Mouse (Mus musculus): Measurements from ENCODE around the gene Zfp775. TPM values are rescaled to one million over a fixed set of nuclear protein-coding genes. Genes with fewer than 3 reads are reported as not detected.
A peak's percentile ranks its signal among the peaks of the same experiment; 100 is the strongest.
"Not testable (repeated sequence)": the region's sequence is repeated elsewhere in the genome, so short reads cannot be mapped to it uniquely, and the experiment has no call there.

Zfp775 gene
- polyA plus RNA-seq, 1 experiment: not detected

GRCm38 (mm10) chr6:48620031-48620430, 18.2 kb downstream of the Zfp775 start:
- 94% methylated on average over 30 of the region's 30 CpGs for WGBS
- H3K4me1 ChIP-seq (ENCODE audit: control insufficient read depth, insufficient read depth, low read length): no peaks in the 10 kb centered on the region
- no peak overlapping the region for H3K4me3 ChIP-seq (ENCODE audit: insufficient read depth, low read depth, low read length)
- TF ChIP-seq POLR2A (IDR thresholded peaks at IDR 0.05; ENCODE audit: insufficient read depth, low read depth, low read length): no peak
- TF ChIP-seq CTCF (IDR thresholded peaks at IDR 0.05; ENCODE audit: insufficient read depth, low read depth, low read length): no peak
- no peak overlapping the region for H3K27ac ChIP-seq (ENCODE audit: insufficient read depth, low read depth, low read length)

DNA sequence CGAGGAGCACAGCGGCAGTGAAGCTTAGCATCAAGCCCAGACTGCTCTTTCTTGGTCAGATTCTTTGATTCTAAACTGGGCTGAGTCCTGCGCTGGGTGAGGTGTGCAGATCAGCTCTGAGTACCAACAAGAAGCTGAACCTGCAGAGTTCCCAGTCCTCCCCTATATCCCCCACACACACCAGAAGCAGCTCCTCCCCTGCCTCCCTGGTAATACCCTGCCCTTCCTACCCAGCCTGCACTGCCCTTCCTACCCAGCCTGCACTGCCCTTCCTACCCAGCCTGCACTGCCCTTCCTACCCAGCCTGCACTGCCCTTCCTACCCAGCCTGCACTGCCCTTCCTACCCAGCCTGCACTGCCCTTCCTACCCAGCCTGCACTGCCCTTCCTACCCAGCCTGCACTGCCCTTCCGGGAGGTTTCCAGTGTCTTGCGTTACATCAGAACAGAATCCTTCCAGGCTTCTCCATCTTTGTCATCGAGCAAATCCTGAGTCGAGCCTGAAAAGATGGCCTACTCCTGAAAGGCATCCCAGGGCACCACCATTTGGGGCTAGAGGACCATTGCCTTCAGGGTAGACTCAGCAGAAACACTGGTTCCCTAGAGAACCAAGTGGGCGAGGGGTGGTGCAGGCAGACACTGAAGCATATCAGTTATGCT, 20.5 kb downstream of the Zfp775 start:
- H3K4me3 ChIP-seq (ENCODE audit: insufficient read depth, low read depth, low read length); H3K27ac ChIP-seq (ENCODE audit: insufficient read depth, low read depth, low read length); H3K4me1 ChIP-seq (ENCODE audit: control insufficient read depth, insufficient read depth, low read length): not testable (repeated sequence)
- WGBS: 86% methylated on average over 8 of the region's 8 CpGs

GRCm38 (mm10) chr6:48623460-48623859, 21.6 kb downstream of the Zfp775 start:
- H3K4me3 ChIP-seq (ENCODE audit: insufficient read depth, low read depth, low read length): no peak overlapping the region
- WGBS: 33% methylated on average over 1 of the region's 1 CpGs
- no peak for TF ChIP-seq POLR2A (IDR thresholded peaks at IDR 0.05; ENCODE audit: insufficient read depth, low read depth, low read length)
- no peak for TF ChIP-seq CTCF (IDR thresholded peaks at IDR 0.05; ENCODE audit: insufficient read depth, low read depth, low read length)

DNA sequence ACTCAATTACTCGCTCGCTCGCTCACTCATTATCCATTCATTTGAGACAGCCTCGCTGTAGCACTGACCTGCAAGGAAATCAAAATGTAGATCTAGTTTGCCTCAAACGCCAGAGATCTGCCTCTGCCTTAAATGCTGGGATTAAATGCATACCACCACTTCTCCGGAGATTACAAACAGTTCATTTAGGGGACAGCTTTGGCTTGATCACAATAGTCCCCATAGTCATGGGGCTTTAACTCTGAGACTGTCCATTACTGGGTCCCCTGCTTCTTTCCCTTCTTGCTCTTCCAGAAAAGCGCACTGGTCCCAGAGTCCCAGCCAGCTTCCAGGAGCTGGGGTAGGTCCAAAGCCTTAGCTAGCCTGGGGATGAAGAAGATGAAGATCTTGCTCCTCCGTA, 24.6 kb downstream of the Zfp775 start, which contains the start of gene AI854703:
AI854703 (plus strand) TSS at position 301 of the 400 bp plus-strand sequence.
- H3K4me3 ChIP-seq (ENCODE audit: insufficient read depth, low read depth, low read length): peak within 1 kb of the TSS; percentile 67
- WGBS: 40% methylated on average over 8 of the region's 8 CpGs
- TF ChIP-seq CTCF (IDR thresholded peaks at IDR 0.05; ENCODE audit: insufficient read depth, low read depth, low read length) (no peak), POLR2A (IDR thresholded peaks at IDR 0.05; ENCODE audit: insufficient read depth, low read depth, low read length) (no peak)
- peak within 1 kb of the TSS; percentile 22 for H3K27ac ChIP-seq (ENCODE audit: insufficient read depth, low read depth, low read length)
- peaks cover 22% of the 10 kb centered on the region for H3K4me1 ChIP-seq (ENCODE audit: control insufficient read depth, insufficient read depth, low read length)

More at GRCm38 (mm10) chr6:48623460-48623859, 21.6 kb downstream of the Zfp775 start:
- H3K4me1 ChIP-seq (ENCODE audit: control insufficient read depth, insufficient read depth, low read length): peaks cover 8% of the 10 kb centered on the region; the same call in 1 of the 2 replicates
- H3K27ac ChIP-seq (ENCODE audit: insufficient read depth, low read depth, low read length): no peak overlapping the region

GRCm38 (mm10) chr6:48626984-48627383, 25.1 kb downstream of the Zfp775 start:
- Histone ChIP-seq H3K27ac (ENCODE audit: insufficient read depth, low read depth, low read length) (peak overlapping the region; percentile 22), H3K4me1 (ENCODE audit: control insufficient read depth, insufficient read depth, low read length) (peaks cover 22% of the 10 kb centered on the region), H3K4me3 (ENCODE audit: insufficient read depth, low read depth, low read length) (peak overlapping the region; percentile 67)
- no peak for TF ChIP-seq POLR2A (IDR thresholded peaks at IDR 0.05; ENCODE audit: insufficient read depth, low read depth, low read length)
- WGBS: under 1% methylated on average over 32 of the region's 32 CpGs

GRCm38 (mm10) chr6:48627511-48627924, 25.7 kb downstream of the Zfp775 start:
- Histone ChIP-seq H3K4me3 (ENCODE audit: insufficient read depth, low read depth, low read length) (peak overlapping the region; percentile 67), H3K27ac (ENCODE audit: insufficient read depth, low read depth, low read length) (no peak overlapping the region; the same call in 1 of the 2 replicates), H3K4me1 (ENCODE audit: control insufficient read depth, insufficient read depth, low read length) (peaks cover 22% of the 10 kb centered on the region)
- 3% methylated on average over 7 of the region's 7 CpGs for WGBS
- TF ChIP-seq POLR2A (IDR thresholded peaks at IDR 0.05; ENCODE audit: insufficient read depth, low read depth, low read length) (no peak), CTCF (IDR thresholded peaks at IDR 0.05; ENCODE audit: insufficient read depth, low read depth, low read length) (no peak)

DNA sequence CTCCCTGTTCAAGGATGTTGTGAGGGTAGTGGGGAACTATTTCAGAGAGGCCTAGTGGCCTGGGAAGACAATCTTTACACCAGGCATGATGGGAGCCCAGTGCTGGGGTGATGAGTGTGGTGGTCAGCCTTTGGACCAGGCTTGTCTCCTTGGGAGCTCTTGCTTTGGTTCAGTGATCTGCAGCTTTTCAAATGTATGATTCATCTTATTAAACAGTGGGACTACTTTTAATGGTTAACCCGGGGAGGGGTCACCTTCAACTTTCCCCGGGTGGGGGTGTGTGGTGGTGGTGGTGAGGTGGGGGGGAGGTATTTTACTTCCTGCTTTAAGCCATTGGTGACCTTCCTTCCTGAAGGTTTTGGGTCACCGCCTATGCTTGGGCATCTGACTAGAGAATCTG, 26.5 kb downstream of the Zfp775 start:
- TF ChIP-seq CTCF (IDR thresholded peaks at IDR 0.05; ENCODE audit: insufficient read depth, low read depth, low read length) (no peak), POLR2A (IDR thresholded peaks at IDR 0.05; ENCODE audit: insufficient read depth, low read depth, low read length) (no peak)
- Histone ChIP-seq H3K27ac (ENCODE audit: insufficient read depth, low read depth, low read length) (no peak overlapping the region), H3K4me3 (ENCODE audit: insufficient read depth, low read depth, low read length) (no peak overlapping the region), H3K4me1 (ENCODE audit: control insufficient read depth, insufficient read depth, low read length) (peaks cover 22% of the 10 kb centered on the region)
- WGBS: 88% methylated on average over 3 of the region's 3 CpGs

GRCm38 (mm10) chr6:48628808-48629660, 27.2 kb downstream of the Zfp775 start:
- H3K4me3 ChIP-seq (ENCODE audit: insufficient read depth, low read depth, low read length): peak overlapping the region; percentile 53
- TF ChIP-seq POLR2A (IDR thresholded peaks at IDR 0.05; ENCODE audit: insufficient read depth, low read depth, low read length) (peak; percentile 57; the same call in 1 of the 2 replicates), CTCF (IDR thresholded peaks at IDR 0.05; ENCODE audit: insufficient read depth, low read depth, low read length) (no peak)
- no peak overlapping the region; the same call in 1 of the 2 replicates for H3K27ac ChIP-seq (ENCODE audit: insufficient read depth, low read depth, low read length)
- WGBS: 13% methylated on average over 54 of the region's 54 CpGs
- H3K4me1 ChIP-seq (ENCODE audit: control insufficient read depth, insufficient read depth, low read length): peaks cover 22% of the 10 kb centered on the region

GRCm38 (mm10) chr6:48629661-48630034, 27.8 kb downstream of the Zfp775 start:
- no peak for TF ChIP-seq POLR2A (IDR thresholded peaks at IDR 0.05; ENCODE audit: insufficient read depth, low read depth, low read length)
- TF ChIP-seq CTCF (IDR thresholded peaks at IDR 0.05; ENCODE audit: insufficient read depth, low read depth, low read length): no peak
- WGBS: 20% methylated on average over 13 of the region's 13 CpGs

More at GRCm38 (mm10) chr6:48629661-48630034, 27.8 kb downstream of the Zfp775 start:
- H3K4me1 ChIP-seq (ENCODE audit: control insufficient read depth, insufficient read depth, low read length): peaks cover 22% of the 10 kb centered on the region
- H3K4me3 ChIP-seq (ENCODE audit: insufficient read depth, low read depth, low read length): peak overlapping the region; percentile 53
- H3K27ac ChIP-seq (ENCODE audit: insufficient read depth, low read depth, low read length): no peak overlapping the region
